Mouse (Mus musculus) left cerebral cortex, postnatal 4 days (tissue): ENCODE data around the gene Cd69. TPM values are rescaled to one million over a fixed set of nuclear protein-coding genes. Genes with fewer than 3 reads are reported as not detected.

Experiments
- DNase-seq: peaks from one replicate; pipeline ENCODE4 v3.0.0-alpha.2; 2022
- intact Hi-C: fragments of 180-260 bp; cut with DNase I; formaldehyde crosslinking; loops from one replicate; pipeline ENCODE4 v1.15.1; 2025
- total RNA-seq, 2 experiments: library from RNA; stranded (reverse); gene quantifications; 2 replicates each; pipeline ENCODE4 v1.2.3; 2021

Gene Cd69
- total RNA-seq, 2 experiments from 2014 or later, result not detected

- no peak for DNase-seq
- intact Hi-C loops, result no loop called here
Observed at GRCm38 (mm10) chr6:129254314-129254713, 20.9 kb downstream of the Cd69 start.

DNA sequence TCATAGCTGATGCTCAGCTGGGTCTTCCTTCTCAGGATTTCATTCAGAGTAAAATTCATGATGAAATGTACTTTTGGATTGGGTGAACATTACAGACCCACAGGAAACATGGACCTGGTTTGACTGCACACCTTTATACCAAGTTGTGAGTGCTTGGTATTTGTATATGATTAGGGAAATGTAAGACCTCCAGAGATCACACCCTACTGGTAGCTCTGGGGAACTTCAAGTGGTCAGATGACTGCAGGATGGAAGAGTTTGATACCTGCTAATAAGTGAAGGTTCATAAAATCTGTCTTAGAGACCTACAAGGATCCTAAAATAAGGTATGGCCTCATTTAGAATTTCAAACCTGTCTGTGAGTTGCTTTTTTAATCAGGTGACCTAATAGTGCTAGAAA, 27.0 kb downstream of the Cd69 start:
- DNase-seq, result no peak
- intact Hi-C loops, result no loop called here

- intact Hi-C loops, result no loop called here
- DNase-seq, result no peak
Observed at GRCm38 (mm10) chr6:129246992-129247391, 28.2 kb downstream of the Cd69 start.

DNA sequence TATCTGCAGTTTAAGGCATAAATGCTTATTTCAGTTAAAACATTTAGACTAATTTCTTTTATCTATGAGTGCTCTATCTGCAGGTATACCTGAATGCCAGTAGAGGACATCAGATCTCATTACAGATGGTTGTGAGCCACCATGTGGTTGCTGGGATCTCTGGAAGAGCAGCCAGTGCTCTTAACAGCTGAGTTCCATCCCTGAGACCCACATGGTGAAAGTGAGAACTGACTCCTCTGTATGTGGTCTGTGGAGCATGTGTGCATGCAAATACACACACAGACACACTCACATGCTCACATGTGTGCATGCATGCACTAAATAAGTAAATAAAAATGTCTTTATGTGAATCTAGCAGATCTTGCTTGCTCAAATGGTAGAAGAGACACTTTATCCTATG, 29.4 kb downstream of the Cd69 start:
- no peak for DNase-seq
- intact Hi-C loops, result no loop called here

DNA sequence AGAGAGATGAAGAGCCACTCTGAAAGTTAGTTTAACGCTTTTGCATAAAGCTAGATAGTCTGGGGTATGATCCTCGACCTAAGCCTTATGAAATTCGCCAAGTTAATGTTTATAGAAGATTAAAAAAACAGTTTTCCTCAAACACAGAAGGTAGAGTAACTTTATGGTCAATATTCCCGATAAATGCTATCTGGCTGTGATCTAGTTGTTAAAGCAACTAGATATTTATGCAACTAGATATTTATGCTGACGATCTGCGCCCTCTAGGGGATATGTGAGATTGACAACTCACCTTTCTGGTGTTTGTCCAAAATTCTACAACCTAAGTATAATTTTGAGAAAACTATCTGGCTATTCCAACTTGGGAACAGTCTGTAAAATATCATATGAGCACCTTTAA, 33.3 kb downstream of the Cd69 start:
- intact Hi-C loops, result no loop called here
- no peak for DNase-seq

DNA sequence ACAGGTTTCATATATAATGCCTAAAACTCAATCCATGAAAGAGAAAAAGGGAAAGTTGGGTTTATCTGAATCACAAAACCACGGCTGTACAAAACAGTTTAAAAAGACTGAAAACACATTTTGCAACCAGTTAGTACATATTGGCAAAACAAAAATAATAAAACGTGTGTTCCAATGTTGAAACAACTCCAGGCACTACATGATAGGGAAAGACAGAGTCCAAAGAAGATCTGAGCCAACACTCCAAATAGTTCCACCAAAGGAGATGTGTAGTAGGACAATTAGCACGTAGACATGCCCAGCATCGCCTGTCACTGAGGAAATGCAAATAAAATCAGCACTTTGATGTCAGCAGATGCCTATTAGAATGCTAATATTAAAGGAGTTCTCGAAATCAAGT, 33.8 kb downstream of the Cd69 start:
- DNase-seq, result no peak
- intact Hi-C loops, result no loop called here

DNA sequence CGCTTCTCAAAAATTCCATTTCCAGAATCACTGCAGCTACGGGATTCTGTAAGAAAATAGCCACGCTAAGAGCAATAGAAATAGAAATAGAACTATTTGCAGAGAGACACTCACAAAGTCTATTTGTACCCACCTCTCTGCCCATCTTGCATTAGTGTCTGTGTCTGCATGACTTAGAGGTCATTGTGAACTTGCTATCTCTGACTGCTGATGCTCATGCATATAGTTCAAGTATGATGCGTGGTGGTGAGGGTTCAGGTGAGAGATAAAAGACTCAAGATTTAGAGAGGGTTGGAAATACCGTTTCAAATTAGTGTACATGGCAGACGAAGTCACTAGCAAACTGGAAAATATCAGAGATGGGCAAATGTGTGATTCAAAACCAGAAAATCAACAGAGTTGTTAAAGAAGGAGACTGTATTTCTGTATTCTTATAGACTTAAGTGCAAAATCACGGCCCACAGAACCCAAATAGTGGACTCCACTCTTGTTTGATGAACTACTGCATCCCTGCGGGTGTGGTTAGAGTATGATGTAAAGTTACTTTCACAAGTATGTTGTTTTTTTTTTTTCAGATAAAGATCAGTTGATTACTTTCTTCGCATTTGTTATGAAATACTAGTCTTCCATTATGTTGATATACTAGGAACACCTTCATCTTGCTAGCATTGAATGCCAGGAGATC, 35.5 kb downstream of the Cd69 start:
- no peak for DNase-seq
- intact Hi-C loops, result loop anchor here (5.0 to 10.0 kb wide), 2 partner anchors 145 to 382 kb away; no protein-coding TSS in a partner anchor

GRCm38 (mm10) chr6:129238275-129239038, 36.8 kb downstream of the Cd69 start:
- intact Hi-C loops, result loop anchor here (5.0 to 10.0 kb wide), 2 partner anchors 144 to 381 kb away; no protein-coding TSS in a partner anchor
- peak; percentile 19 for DNase-seq

- peak; percentile 68 for DNase-seq
- intact Hi-C loops, result loop anchor here (5.0 to 10.0 kb wide), 2 partner anchors 143 to 380 kb away; no protein-coding TSS in a partner anchor
Observed at GRCm38 (mm10) chr6:129237350-129238274, 37.6 kb downstream of the Cd69 start.

- no peak for DNase-seq
- intact Hi-C loops, result loop anchor here (5.0 to 10.0 kb wide), 2 partner anchors 142 to 379 kb away; no protein-coding TSS in a partner anchor
Observed at GRCm38 (mm10) chr6:129236652-129237342, 38.4 kb downstream of the Cd69 start.

GRCm38 (mm10) chr6:129235855-129236461, 39.3 kb downstream of the Cd69 start:
- DNase-seq, result no peak
- intact Hi-C loops, result loop anchor here (5.0 to 10.0 kb wide), 2 partner anchors 141 to 379 kb away; no protein-coding TSS in a partner anchor

DNA sequence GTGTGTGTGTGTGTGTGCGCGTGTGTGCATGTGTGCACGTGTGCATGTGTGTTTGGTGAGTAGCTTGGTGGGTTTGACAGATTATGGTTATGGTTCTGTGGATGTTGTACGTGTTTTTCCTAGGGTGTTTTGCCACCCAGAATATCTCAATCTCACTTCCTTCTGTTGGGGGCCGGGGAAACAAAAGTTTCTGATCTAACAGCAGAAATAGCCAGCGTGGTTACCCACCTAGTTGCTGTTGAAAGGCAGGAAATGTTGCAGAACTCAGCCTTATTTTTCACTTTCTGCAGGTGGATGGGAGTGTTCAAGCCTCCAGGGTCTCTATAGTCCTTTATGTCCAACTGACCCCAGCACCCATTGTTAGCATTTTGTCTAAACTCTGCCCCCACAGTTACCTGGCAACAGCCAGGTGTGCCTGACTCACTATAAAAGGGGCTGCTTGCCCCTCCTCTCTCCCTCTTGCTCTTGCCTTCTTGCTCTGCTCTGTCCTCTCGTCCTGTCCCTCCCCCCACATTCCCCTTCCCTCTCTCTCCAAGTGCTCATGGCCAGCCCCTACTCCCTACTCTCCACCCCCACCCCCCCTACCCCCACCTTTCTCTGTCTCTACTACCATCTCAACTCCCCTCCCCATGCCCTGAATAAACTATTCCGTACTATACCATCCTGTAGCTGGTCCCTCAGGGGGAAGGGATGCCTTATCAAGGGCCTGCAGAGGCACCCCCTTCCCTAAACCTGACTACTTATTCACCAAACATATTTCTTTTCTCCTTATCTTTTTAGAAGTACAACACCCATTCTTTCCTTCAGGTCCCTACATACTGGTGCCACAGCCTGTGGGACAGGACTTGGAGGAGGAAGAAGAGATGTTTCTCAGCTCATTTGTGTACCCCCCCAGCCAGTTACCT, 40.5 kb downstream of the Cd69 start:
- intact Hi-C loops, result loop anchor here (5.0 to 10.0 kb wide), 2 partner anchors 140 to 377 kb away; no protein-coding TSS in a partner anchor

DNA sequence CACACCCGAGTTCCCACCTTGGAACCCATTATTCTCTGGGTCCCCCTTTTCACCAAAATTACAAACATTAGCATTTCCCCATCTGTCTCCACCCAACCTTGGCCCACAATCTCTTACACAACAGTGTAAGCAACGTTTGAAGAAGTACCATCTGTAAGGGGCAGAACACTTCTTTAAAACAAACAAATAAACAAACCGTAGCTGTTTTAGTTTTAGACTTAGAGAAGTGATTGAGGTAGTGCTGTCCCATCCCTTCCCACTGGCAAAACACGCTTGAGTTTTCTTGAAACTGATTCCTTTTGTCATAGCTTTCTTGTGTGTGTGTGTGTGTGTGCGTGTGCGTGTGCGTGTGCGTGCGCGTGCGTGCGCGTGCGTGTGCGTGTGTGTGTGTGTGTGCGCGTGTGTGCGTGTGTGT, 41.3 kb downstream of the Cd69 start:
- no peak for DNase-seq
- intact Hi-C loops, result loop anchor here (10.0 kb wide), 1 partner anchor 139 kb away; no protein-coding TSS in a partner anchor

More for the DNA sequence above, 40.5 kb downstream of the Cd69 start:
- no peak for DNase-seq

DNA sequence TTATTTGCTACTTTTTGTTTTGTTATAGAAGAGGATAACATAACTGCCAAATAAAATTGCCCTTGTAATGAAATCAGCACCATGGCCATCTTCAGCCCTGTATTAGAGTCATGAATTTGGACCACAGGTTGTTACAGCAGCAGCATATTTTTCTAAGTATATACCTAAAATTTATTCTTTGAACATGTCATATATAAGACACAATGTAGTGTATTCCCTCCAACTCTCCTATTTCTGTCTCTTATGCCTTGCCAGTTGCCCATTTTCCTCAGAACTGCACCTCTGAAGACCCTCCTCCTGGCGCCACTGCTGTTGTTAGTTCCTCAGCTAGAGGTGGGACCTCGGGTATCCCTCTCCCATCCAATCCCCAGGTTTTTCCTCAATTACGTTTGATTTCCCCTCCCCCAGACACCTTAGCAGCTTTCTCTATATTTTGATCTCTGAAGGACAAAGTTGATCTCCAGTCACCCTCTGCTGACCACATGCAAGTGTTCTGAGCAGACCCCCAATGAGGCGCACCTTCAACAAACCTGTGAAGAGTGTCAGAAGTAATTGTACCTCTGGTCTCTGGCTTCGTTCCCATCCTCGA, 41.8 kb downstream of the Cd69 start:
- no peak for DNase-seq
- intact Hi-C loops, result loop anchor here (10.0 kb wide), 1 partner anchor 139 kb away; no protein-coding TSS in a partner anchor

GRCm38 (mm10) chr6:129232842-129233205, 42.4 kb downstream of the Cd69 start:
- intact Hi-C loops, result loop anchor here (10.0 kb wide), 1 partner anchor 138 kb away; no protein-coding TSS in a partner anchor
- DNase-seq, result no peak

- no peak for DNase-seq
- intact Hi-C loops, result loop anchor here (10.0 kb wide), 1 partner anchor 137 kb away; no protein-coding TSS in a partner anchor
Observed at GRCm38 (mm10) chr6:129232005-129232841, 43.0 kb downstream of the Cd69 start.
